Mouse (Mus musculus) c-Kit-positive CD71-negative TER-119-negative erythroid progenitor cells, embryonic 14.5 days (primary cell): Measurements from ENCODE around the gene Hcfc2.

Experiments used
- DNase-seq: peaks from one replicate; pipeline ENCODE4 v3.0.0-alpha.2; 2013; ENCODE audit warnings: low read depth

Hcfc2 gene

DNA sequence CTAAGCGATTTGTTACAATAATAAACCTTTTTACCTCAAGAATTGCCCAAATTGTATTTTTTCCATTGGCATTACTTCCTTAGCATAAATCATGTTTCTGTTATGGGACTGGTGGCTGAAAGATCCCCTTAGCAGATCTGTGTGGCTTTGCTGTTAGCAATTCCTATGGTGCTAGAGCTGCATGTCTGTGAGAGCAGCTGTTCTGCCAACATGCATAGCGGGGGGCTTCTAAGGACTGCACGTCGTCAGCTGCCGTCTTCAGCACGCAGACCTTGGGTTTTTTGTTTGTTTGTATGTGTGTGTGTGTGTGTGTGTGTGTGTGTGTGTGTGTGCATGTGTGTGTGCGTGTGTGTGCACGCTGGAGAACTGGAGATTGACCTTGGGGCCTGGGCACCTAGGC lies 45.4 kb downstream of the Hcfc2 start:
- DNase-seq = no peak

DNA sequence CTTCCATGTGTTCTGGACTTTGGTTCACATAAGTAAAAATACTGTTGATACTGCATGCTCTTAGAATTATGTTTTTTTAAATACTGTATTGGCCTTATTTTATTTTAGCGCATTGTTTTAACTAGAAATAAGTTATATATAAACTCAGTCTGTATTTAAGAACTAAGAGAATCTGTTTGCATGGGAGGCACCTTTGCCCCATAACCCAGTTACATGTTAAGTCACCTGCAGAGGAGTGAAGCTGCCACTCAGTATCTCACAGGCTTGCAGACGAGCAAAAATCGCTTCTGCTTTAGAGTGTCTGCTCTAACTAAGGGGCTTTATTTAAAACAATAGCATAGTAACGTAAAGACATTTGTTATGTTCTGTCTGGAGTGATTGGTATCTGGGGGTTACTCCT lies 45.9 kb downstream of the Hcfc2 start:
- no peak for DNase-seq

DNA sequence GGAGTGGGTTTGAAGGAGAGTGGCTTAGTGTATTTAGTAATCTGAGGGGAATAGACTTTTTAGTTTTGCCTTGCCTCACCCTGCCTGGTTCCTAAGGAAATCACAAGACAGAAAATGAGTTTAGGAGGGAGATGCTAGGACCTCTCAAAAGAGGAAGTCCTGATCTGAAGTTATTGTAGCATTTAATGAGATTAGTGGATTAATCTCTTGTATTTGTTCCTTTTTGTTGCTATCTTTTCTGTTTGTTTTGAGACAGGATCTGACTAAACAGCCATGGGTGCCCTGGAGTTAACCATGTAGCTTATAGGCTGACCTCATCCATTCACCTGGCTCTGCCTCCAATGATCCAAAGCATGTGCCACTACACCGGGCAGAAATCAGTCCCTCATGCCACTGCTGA lies 46.6 kb downstream of the Hcfc2 start:
- no peak for DNase-seq

DNA sequence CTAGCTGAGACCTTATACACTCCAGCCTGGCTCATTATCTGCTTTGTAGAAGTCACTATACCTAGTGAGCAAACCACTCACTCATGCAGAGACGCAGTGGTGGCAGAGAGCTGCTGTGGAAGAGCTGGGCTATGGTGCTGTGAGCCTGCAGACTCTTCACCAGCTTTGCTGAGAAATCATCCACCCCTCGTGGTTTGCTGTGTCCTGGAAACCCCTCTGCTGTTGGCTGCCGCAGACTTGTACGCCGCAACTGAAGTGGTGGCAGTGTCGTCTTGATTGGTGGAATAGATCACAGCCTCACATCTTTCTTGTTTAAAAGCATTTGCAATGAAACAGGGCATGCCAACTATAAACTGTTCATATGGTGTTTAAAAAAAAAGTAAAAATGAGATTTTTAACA lies 48.3 kb downstream of the Hcfc2 start:
- no peak for DNase-seq

DNA sequence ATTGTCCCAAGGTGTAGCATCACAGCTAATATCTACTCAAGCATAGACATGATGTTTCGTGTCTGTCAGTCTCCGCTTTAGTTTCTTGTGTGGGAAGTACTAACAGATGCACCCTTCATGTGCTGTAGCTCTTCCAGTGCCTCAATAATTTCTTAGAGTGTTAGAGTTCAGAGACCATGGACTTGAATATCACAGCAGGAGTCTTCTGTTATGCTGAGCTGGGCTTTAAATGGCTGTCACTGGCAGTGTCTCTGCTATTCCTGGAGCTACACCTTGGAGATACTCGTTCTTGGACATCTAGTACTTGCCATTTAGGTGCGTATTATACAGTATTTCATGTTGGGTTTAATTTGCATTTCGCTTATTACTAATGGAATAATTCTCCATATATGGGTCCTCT lies 49.3 kb downstream of the Hcfc2 start:
- DNase-seq = no peak

DNA sequence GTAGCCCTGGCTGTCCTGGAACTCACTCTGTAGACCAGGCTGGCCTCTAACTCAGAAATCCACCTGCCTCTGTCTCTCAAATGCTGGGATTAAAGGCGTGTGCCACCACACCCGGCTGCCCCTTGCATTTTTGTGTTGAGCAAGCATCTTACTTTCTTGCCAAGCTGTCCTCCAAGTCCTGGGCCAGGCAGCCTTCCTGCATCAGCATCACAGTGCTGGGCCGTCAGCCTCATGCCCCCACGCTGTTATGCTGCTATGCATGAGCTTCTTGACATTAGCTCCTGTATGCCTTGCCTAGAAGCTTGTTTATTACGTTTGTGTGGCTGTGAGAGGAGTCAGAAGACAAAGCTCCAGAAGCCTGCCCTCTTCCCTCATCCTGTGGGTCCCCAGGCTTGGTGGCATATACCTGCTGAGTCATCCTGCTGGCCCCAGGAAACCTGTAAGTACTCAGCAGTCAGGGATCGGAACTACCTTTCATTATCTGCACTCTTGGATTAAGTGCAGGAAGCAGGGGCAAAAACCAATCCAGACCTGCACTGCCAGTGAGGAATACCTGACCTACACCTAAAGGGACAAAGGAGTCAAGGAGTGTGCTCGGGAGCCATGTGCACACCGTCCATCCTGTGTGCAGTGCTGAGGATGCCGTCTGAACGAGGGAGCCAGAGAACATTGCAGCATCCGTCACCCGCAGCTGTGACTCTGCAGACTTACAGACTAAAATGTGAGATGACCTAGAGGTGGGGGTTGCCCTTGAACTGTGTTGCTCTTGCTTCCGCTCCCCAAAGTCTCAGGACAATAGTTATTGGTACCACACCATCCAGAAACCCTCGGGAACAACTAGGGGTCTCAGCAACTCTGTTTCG lies 51.3 kb downstream of the Hcfc2 start:
- DNase-seq = no peak

DNA sequence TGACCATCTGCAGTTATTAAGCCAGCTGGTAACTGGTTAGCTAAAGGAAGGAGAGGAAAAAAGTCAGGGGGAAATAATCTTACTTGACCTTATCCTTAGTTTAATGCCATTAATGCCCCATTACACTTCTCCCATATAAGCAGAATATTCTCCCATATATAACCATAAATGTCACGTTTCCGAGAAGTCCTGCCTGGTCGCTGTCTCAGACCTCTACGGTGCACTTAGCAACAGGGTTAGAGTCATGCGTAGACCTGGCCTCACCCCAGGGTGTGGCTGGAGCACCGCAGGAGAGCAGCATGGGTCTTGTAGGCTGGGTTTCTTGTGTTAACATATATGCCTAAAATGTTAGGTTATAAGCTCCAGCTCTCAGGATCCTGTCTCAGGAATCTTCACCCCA lies 54.8 kb downstream of the Hcfc2 start:
- no peak for DNase-seq

DNA sequence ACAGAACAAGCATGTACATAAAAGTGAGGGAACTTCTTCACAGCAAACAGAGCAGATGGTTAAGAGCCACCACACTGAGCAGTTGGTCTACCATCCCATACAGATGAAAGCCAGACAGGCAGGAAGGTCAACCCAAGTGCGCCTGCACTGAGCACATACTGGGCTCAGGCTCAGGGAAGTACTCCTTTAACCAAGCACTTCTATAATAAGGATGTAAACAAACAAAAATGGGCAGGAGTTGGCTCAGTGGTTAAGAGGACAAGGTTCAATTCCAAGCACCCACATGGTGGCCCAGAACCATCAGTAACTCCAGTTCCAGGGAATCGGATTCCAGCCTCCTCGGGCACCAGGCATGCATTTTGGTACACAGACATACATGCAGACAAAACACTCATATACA lies 57.0 kb downstream of the Hcfc2 start:
- no peak for DNase-seq

DNA sequence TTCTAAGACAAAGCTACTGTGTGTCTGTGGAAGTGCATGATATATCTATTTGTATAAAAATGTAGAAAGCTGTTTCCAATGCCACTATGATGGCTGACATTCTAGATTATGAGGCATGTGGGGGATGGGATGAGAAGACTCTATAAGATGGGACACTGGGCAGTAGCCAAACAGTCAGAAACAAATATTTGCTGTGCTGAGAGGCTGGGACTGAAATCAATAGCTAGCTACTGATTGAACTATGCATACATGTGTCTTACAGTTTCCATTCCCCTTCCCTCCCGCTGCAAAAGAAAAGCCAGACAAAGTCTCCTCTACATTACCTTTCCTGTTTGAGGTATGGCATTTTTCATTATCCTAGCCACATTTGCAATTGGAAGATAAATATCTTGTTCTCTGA lies 58.7 kb downstream of the Hcfc2 start:
- no peak for DNase-seq

DNA sequence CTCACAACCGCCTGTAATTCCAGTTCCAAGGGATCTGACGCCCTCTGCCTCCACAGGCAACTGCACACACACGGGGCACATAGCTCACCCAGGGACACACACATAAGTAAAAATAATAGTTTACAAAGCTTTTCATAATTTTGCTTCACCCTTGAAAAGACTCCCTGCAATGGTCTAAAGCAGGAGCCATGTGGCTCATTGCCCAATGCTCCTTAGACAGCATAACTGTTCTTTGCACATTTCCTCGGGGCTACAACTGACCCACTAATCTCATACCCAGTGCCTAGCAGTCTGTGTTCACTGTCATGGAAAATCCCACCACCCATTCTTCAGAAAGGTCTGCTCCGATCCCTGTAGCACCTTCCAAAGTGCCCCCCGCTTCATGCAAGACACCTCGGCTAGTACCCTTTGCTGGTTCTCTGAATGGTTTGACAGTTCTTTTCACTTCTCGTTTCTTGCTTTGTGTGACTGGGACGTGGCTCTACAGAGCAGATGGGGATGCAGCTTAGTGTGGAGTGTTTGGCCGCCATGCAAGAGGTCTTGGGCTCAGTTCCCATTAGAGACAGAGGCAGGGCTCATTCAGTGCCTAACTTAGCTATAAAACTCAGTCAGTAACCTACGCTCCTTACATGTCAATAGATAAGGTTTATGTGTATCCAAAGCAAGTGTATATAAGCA lies 59.4 kb downstream of the Hcfc2 start:
- DNase-seq = no peak

DNA sequence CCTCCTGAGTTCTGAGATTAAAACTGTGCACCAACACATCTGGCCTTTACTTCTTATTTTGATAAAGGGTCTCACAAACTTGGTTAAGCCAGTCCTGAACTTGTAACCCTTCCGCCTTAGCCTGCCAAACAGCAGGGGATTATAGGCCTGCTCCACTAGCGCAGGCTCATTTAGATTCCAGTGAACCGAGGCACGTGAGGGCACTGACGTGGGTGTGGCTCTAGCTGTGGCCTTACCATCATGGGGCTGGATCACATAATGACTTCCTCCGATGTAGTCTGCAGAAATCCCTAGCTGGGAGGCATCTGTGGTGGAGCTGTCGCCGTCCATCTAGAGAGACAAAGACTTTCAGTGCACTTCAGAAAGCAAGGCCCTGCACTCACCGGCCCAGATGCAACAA lies 60.5 kb downstream of the Hcfc2 start:
- no peak for DNase-seq

DNA sequence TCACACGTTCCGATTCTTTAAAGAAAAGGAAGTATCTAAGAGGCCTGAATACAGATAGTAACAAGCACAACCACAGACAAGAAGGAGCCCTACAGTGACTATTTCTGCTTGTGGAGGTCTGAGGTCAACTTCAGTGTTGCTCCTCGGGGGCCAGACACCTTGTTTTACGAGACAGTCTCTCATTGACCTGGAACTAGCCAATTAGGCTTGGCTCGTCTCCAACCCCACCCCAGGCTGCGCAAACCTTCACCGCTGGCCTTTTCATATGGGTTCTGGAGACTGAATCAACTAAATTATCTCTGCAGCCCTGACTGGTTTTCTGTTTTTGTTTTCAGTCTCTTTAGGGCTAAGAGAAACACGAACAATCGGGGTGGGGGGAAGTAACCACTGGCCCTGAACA lies 61.4 kb downstream of the Hcfc2 start:
- DNase-seq = no peak

DNA sequence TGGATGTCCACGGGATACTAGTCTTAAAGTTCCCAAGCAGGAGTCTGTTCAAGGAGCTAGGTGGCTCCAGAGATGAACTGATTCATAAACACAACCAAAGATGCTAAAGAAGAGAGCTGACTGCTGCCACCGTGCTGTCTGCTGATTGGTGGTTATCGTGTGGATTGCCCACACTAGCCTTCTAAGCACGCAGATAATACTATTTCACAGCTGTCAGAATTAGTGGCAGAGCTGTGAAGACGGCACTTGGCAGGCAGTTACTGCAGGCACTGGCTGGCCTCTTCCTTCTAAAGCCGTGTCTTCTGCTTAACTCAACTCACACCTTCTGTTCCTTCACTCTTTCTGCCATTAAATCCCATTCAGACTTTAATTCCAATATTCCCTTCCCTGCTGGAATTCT lies 62.4 kb downstream of the Hcfc2 start:
- DNase-seq = no peak

DNA sequence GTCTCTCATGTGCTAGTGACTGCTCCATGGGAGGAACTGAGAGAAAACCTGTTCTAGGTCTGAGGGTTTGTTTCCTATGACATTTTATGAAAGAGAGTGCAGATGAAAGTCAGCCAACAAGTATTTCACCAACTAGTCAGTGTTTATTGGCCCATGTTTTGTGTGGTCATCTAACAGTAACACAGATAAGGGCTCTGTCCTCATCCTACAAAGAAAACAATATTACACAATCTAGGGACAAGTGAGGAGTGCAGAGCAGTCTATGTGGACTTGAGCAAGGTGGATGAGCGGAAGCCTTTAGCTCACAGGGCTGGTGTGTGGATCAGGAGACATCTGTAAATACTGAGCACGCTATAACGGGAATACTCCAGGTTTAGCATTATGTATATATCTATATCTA lies 62.9 kb downstream of the Hcfc2 start:
- DNase-seq = no peak

DNA sequence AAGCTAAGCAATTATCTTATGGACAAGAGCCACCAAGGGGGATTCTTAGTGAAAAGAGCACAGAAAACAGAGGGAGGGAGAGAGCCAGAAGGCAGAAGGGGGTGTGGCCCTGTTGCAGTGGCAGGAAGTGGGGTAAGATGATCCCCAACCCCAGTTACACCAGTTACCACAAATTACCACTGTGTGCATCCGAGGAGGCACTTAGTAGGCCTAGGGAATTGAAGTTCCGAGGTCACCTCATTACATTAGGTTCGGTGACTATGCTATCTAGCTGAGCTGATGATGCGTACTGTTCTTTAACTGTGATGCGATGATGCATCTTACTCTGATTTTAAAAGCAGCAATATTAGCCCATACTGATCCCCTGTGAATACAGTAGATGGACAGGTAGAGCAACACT lies 63.7 kb downstream of the Hcfc2 start:
- no peak for DNase-seq

DNA sequence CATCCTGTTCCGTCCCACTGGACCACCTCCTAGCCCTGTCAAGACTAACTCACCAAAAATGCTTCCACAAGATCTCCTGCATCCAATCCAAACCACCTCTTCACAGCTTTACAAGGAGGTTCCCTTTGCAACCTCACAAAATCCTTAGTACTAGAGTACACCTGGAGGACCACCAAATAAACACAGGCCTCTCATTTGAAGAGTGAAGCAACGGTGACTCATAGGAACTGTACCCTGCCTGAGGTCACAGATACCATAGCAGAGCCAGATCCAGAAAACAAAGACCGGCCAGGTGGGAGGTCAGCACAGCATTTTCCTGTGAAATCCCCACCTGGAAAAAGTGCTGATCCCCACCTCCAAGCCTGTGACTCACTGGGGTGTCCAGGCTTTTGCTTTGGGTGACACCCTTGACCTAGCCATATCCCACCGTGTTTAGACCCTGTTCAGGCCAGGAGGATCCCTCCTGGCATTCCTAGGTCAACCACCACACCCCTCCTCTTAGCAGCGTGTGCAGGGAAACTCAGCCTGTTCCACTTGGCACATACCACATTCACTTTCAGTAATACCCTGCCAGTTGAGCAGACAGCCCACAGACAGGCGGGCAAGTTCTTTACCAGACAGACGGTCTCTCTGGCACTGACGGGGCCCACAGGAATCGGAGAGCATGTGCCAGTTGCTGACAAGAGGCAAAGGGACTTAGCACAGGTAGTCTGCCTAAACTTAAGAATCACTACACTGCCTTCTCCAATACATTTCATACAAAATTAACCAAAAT lies 65.3 kb downstream of the Hcfc2 start:
- no peak for DNase-seq

DNA sequence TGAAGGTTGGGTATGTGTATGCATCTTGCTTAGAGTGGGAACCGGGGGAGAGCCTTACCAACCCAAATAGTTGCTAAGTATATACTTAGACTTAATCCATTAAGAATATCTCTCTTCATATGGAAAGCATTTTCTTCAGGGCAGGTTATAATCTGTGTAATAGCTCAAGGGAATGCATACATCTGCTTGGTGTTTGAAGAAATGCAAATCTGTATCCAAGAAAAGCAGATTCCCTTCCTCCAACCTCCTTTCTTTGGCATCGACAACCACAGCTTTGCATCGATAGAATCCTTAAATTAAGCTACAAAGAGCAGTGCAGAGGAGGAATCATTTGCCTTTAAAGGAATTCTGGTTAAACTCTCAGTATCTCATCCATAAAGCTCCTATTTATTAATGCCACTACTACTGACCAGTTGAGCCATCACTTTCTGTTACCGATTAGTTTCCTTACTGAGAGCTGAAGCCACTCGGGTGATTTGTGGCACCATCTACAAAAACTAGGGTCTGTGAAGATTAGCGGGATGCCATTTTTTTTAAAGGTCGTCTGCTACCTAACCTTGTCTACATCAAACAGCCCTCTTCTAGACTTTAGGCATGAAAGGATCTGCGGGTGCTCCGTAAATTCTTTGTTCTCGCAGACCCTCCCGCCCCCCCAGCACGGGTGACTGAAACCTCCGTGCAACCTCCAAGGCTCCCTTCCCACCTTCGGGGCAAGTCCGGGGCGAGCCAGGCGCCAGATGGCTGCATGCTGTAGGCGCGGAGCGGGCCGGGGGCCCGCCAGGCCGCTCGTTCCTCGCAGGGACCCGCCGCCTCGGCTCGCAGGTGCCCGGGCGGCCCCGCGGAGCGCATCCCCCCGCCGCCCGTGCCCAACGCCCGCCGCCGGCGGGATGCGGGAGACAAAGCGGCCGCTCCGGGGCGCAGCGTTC lies 67.1 kb downstream of the Hcfc2 start:
- DNase-seq = no peak

DNA sequence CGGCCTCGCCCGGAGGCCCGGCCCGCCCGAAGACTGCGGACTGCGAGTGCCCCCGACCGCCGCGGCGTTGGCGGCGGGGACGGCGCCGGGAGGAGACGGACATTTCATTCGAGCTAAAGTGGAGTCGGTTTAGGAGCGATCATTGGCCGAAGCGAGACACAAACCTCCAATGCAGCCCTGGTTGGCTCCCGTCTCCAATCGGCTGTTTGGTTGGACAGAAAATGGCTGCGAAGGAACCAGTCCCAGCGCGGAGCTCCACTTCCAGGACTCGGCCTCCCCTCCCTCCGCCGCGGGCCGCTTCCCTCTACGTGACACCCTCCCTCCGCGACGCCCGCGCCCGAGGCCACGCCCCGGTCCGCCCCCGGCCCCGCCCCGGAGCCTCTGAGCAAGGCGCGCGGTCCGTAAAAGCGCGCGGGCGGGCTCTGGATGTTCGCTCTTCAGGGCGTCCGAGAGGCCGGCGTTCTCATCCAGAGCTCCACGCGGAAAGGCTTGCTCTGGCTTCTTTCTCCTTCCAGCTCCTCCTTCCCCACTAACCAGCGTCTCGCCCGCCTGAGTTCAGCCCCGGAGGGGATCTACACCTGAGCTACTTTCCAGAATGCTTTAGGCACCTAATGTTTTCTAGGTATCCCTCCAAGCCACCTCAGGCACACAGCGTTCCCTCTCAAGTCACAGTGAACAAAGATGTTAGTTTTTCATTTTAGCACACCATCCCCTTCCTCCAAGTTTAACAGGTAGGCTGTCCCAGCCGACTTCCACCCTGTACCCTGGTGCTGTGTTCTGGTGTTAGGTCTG lies 68.1 kb downstream of the Hcfc2 start, which contains the start of gene Nfyb:
TSS of gene Nfyb (minus strand) at position 305 of the 792 bp plus-strand sequence.
- peak; percentile 88 for DNase-seq

DNA sequence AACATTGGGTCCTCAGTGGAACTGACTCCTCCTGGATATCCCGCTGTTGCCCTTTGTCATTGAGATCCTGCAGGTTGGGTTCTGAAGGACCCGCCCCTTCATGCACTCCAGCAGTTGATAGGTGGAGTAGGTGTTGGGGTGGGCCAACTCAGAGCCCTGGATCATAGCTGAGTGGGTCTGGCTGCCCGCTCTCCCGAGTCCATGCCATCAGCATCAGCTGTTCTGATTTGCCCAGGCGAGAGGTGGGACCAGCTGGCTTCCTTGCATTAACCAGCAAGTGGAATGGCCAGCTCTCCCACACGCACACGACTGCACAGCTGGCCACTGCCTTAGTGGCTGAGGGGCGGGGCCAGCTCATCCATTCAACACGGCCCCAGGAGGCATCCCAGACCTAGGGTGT lies 72.9 kb downstream of the Hcfc2 start:
- DNase-seq = no peak

DNA sequence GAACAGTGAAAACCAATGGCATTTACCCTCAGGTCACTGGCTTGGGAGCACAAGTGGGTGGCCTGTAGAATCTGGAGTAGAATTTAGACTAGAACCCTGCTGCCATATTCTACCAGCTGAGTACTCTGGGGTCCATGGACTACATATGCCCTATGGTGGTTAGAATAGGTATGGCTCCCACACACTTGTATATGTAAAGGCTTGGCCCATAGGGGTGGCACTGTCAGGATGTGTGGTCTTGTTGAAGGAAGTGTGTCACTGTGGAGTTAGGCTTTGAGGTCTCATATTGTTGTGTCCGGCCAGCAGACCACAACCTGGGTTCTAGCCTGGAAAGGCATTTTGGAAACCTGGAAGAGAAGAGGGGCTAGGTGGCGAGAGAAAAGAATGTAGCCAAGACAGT lies 74.8 kb downstream of the Hcfc2 start:
- DNase-seq = no peak

DNA sequence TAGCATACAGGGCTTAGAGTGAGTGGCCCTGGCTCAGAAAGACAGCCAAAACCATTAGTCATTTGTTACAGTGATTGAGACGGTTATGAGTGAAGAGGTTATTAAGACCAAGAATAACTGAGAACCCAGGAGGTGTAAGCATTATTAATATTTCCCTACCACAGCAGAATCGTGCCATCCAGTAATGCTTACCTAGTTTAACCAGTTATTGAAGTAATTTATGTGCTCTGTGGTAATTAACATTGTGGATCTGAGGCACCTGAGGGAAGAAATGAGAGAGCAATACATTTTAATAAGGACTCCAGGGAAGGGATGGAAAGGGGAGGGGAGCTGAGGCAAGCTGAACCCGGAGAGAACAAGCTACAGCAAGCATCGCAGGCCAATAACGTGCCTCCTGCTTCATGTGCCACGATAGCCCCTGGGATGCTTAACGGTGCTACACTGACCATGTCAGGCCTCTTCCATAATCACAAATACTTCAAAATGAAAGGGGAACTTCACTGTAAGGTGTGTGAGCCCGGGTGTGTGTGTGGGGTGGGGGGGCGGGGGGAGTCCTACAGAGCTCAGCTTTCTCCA lies 75.7 kb downstream of the Hcfc2 start:
- no peak for DNase-seq
